Mouse (Mus musculus): ENCODE measurements around the gene Pcif1. TPM values are rescaled to one million over a fixed set of nuclear protein-coding genes. Genes with fewer than 3 reads are reported as not detected.

Pcif1 gene
- polyA plus RNA-seq, 1 experiment = 18.3 TPM

DNA sequence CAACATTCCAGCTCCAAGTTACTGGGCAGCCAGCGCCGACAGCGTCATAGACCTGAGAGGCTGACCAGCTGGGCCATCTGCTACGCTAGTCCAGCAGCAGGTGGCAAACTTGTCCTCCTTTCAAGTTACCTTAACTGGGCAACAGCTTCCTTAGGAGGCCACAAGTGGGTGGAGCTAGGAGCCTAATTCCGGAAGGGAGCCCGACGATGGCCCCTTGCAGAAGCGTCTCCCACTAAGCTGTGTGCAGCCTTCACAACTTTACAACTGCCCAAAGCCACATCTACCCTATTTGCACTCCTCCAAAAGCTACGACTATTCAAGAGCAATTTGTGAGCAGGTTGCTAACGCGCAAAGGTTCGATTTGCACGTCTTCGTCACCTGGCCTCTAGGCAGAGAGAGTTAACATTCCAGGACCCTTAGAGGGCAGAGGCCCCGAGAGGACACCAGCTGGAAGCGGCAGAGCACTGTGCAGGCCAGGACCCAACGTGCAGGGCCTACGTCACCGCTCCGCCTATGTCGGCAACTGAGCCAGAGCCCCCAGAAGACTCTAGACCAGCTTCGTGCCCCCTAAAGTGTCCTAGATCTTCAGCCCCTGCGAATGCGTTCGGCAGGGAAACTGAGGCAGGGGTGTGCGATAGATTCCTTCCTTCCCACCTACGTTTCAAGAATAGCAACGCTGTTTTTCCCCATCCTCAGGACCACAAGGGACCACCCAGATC is 436 bp upstream of the Pcif1 start:
- Histone ChIP-seq H3K4me3 (ENCODE audit: insufficient read depth, low read length) (peak overlapping the region; percentile 71), H3K4me1 (ENCODE audit: control insufficient read depth, insufficient read depth, low read length) (peaks cover 4% of the 10 kb centered on the region), H3K27ac (ENCODE audit: insufficient read depth, low read length) (peak overlapping the region; percentile 15; the same call in 1 of the 2 replicates)
- TF ChIP-seq CTCF (IDR thresholded peaks at IDR 0.05; ENCODE audit: borderline replicate concordance, insufficient read depth, low read length) = no peak
- 0 out of 2 replicates have a peak, but pooled peaks have one; percentile 60 for TF ChIP-seq POLR2A (IDR thresholded peaks at IDR 0.05; ENCODE audit: low read depth, low read length)

- peaks cover 4% of the 10 kb centered on the region; the same call in 1 of the 2 replicates for H3K4me1 ChIP-seq (ENCODE audit: control insufficient read depth, insufficient read depth, low read length)
- TF ChIP-seq CTCF (IDR thresholded peaks at IDR 0.05; ENCODE audit: borderline replicate concordance, insufficient read depth, low read length) = no peak
- TF ChIP-seq POLR2A (IDR thresholded peaks at IDR 0.05; ENCODE audit: low read depth, low read length) = peak; percentile 98
- peak overlapping the region; percentile 98 for H3K27ac ChIP-seq (ENCODE audit: insufficient read depth, low read length)
- peak overlapping the region; percentile 74 for H3K4me3 ChIP-seq (ENCODE audit: insufficient read depth, low read length)
Observed at GRCm38 (mm10) chr2:164879568-164880277, 619 bp downstream of the Pcif1 start.

- no peak for TF ChIP-seq POLR2A (IDR thresholded peaks at IDR 0.05; ENCODE audit: low read depth, low read length)
- no peak for TF ChIP-seq CTCF (IDR thresholded peaks at IDR 0.05; ENCODE audit: borderline replicate concordance, insufficient read depth, low read length)
- H3K4me3 ChIP-seq (ENCODE audit: insufficient read depth, low read length) = no peak overlapping the region
- peaks cover 9% of the 10 kb centered on the region for H3K4me1 ChIP-seq (ENCODE audit: control insufficient read depth, insufficient read depth, low read length)
- H3K27ac ChIP-seq (ENCODE audit: insufficient read depth, low read length) = no peak overlapping the region
Observed at GRCm38 (mm10) chr2:164882619-164883018, 3.5 kb downstream of the Pcif1 start.

GRCm38 (mm10) chr2:164885788-164886187 is 6.7 kb downstream of the Pcif1 start:
- H3K4me1 ChIP-seq (ENCODE audit: control insufficient read depth, insufficient read depth, low read length) = peaks cover 5% of the 10 kb centered on the region; the same call in 1 of the 2 replicates
- no peak overlapping the region for H3K27ac ChIP-seq (ENCODE audit: insufficient read depth, low read length)
- no peak; the same call in 1 of the 2 replicates for TF ChIP-seq POLR2A (IDR thresholded peaks at IDR 0.05; ENCODE audit: low read depth, low read length)
- TF ChIP-seq CTCF (IDR thresholded peaks at IDR 0.05; ENCODE audit: borderline replicate concordance, insufficient read depth, low read length) = no peak
- no peak overlapping the region for H3K4me3 ChIP-seq (ENCODE audit: insufficient read depth, low read length)

GRCm38 (mm10) chr2:164886617-164887016 is 7.5 kb downstream of the Pcif1 start:
- Histone ChIP-seq H3K4me1 (ENCODE audit: control insufficient read depth, insufficient read depth, low read length) (peaks cover 5% of the 10 kb centered on the region; the same call in 1 of the 2 replicates), H3K27ac (ENCODE audit: insufficient read depth, low read length) (no peak overlapping the region), H3K4me3 (ENCODE audit: insufficient read depth, low read length) (no peak overlapping the region)
- TF ChIP-seq POLR2A (IDR thresholded peaks at IDR 0.05; ENCODE audit: low read depth, low read length) (no peak), CTCF (IDR thresholded peaks at IDR 0.05; ENCODE audit: borderline replicate concordance, insufficient read depth, low read length) (no peak)

DNA sequence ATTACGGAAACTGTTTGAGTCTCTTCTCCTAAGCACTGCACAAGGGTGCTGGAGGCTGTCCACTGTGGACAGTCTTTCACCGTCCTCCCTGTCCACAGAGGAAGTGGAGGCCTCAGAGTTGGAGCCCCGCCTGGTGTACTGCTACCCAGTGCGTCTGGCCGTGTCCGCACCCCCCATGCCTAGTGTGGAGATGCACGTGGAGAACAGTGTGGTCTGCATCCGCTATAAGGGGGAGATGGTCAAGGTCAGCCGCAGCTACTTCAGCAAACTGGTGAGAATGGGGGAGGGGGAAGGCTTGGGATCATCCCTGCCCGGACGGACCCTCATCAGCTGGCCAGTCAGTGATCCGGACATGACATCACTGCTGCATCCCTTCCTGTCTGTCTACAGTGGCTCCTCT is 9.9 kb downstream of the Pcif1 start:
- TF ChIP-seq CTCF (IDR thresholded peaks at IDR 0.05; ENCODE audit: borderline replicate concordance, insufficient read depth, low read length) (no peak), POLR2A (IDR thresholded peaks at IDR 0.05; ENCODE audit: low read depth, low read length) (no peak)
- no peak overlapping the region for H3K27ac ChIP-seq (ENCODE audit: insufficient read depth, low read length)
- H3K4me1 ChIP-seq (ENCODE audit: control insufficient read depth, insufficient read depth, low read length) = peaks cover 5% of the 10 kb centered on the region; the same call in 1 of the 2 replicates
- no peak overlapping the region for H3K4me3 ChIP-seq (ENCODE audit: insufficient read depth, low read length)

- Histone ChIP-seq H3K27ac (ENCODE audit: insufficient read depth, low read length) (no peak overlapping the region), H3K4me3 (ENCODE audit: insufficient read depth, low read length) (no peak overlapping the region), H3K4me1 (ENCODE audit: control insufficient read depth, insufficient read depth, low read length) (peaks cover 5% of the 10 kb centered on the region; the same call in 1 of the 2 replicates)
- TF ChIP-seq POLR2A (IDR thresholded peaks at IDR 0.05; ENCODE audit: low read depth, low read length) (no peak), CTCF (IDR thresholded peaks at IDR 0.05; ENCODE audit: borderline replicate concordance, insufficient read depth, low read length) (no peak)
Observed at GRCm38 (mm10) chr2:164889960-164890359, 10.9 kb downstream of the Pcif1 start.

GRCm38 (mm10) chr2:164890411-164891049 is 11.4 kb downstream of the Pcif1 start:
- TF ChIP-seq POLR2A (IDR thresholded peaks at IDR 0.05; ENCODE audit: low read depth, low read length) (no peak), CTCF (IDR thresholded peaks at IDR 0.05; ENCODE audit: borderline replicate concordance, insufficient read depth, low read length) (no peak)
- Histone ChIP-seq H3K27ac (ENCODE audit: insufficient read depth, low read length) (no peak overlapping the region), H3K4me1 (ENCODE audit: control insufficient read depth, insufficient read depth, low read length) (peaks cover 3% of the 10 kb centered on the region; the same call in 1 of the 2 replicates), H3K4me3 (ENCODE audit: insufficient read depth, low read length) (no peak overlapping the region)

DNA sequence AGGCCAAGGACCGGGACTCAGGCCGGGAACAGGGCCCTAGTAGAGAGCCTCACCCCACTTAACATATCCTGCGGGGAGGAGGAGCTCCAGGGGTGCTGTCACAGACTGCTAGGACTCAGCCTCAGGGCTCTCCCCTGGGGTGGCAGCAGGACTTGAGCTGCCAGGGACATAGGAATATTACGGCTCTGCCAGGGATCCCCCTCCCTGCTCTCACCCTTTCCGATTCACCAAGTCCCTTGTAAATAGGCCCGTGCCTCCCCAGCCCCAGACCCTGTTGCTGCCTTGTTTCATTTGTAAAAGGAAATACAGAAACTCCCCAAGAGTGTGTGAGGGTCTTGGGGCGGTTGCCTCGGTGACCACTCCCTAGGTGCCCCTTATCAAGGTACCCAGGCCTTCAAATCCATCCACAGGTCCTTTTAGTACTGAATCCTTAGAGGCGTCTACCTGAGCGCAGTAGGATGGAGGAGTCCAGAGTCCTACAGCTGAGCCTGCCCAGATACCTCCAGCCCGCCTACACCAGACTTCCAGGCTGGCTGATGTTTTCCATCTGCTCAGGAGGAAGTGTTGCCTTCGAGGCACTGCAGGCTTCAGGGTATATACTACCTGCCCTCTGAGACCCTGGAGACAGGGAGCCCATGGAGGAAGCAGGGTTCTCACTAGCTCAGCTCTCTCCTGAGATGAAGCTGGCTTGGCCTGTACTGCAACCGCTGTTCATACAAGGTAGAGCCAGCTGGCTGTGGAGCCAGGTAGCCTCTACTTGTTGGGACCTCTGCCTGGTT is 12.1 kb downstream of the Pcif1 start:
- no peak overlapping the region for H3K4me3 ChIP-seq (ENCODE audit: insufficient read depth, low read length)
- no peak for TF ChIP-seq CTCF (IDR thresholded peaks at IDR 0.05; ENCODE audit: borderline replicate concordance, insufficient read depth, low read length)
- H3K27ac ChIP-seq (ENCODE audit: insufficient read depth, low read length) = no peak overlapping the region
- no peaks in the 10 kb centered on the region for H3K4me1 ChIP-seq (ENCODE audit: control insufficient read depth, insufficient read depth, low read length)
